Mouse (Mus musculus): ENCODE measurements at regions not wholly inside any gene's neighbourhood (a gene's known extent, or its start where the extent isn't known, plus 50 kb on each side); places are given as distances from the start of the nearest gene placed in this dataset.

DNA sequence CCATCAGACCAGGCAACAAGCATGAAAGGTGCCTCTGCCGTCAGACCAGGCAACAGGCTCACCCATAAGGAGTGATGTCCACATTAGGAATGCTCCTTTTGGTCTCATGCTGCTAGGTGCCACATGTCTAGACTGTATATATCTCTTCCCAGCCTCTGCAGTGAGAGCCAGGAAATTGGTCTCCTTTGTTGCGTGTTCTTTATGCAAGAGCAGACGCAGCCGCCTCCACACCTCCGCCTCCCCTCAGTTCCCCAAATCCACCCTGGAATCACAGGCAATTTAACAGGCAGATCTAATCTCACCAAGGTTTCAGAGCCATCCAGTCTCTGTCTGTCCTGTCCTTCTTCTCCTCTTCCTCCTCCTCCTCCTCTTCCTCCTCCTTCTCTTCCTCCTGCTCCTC, 207.0 kb downstream of the CK137956 start:
- peak in 1 of 2 experiments; percentile 8 for DNase-seq (ENCODE audit: extremely low spot score in 1 of 2, low spot score in 1 of 2)

DNA sequence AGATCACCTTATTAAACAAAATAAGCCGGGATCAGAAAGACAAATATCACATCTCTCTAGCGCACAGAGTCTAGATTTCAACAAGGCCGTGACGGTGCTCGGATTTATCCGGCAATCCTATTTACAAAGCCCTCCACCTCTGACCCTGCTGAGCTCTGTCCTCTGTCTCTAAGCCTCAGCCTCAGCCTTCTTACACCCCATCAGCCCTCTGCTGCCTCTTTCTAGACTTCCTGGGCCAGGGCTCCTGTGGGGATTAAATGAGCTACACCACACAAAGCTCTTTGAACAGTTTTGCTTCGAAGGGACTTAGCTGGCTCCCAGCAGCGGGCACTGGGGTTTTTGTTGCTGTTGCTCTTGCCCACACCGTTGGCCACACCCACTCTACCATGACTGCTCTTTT, 211.8 kb downstream of the CK137956 start:
- no peak for DNase-seq (ENCODE audit: extremely low spot score in 1 of 2, low spot score in 1 of 2)

DNA sequence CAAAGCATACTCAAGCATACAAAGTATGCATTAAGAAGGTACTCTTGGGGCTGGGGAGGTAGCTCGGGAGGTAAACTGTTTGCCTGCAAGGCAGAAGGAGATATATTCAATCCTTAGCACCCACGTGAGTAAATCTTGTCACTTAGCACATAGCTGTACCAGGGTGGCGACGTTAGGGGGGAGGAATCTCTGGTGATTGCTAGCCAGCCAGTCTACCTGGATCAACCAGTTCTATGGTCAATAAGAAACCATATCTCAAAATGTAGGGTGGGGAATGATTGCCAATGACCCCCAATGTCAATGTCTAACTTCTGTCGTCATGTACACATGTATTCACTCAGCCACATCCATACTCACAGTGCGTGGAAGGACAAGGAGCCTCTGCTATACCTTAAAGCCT, 214.5 kb downstream of the CK137956 start:
- DNase-seq (ENCODE audit: extremely low spot score in 1 of 2, low spot score in 1 of 2): no peak

DNA sequence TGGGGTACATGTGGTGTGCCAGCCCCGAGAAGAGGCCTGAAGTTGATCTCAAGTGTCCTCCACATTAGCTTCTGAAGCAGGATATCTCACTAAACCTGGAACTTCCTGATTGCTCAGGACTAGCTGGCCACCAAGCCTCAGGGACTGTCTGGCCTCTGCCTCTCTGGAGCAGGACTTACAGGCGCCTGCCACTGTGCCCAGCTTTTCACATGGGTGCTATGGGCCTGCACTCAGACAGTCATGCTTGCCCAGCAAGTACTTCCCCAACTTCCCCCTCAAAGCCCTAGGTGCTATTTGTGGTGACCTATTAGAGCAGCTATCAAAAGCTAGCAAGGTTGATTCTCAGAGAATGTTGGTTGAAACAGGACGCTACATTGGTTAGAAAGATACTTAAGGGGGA, 220.0 kb downstream of the CK137956 start:
- no peak for DNase-seq (ENCODE audit: extremely low spot score in 1 of 2, low spot score in 1 of 2)

DNA sequence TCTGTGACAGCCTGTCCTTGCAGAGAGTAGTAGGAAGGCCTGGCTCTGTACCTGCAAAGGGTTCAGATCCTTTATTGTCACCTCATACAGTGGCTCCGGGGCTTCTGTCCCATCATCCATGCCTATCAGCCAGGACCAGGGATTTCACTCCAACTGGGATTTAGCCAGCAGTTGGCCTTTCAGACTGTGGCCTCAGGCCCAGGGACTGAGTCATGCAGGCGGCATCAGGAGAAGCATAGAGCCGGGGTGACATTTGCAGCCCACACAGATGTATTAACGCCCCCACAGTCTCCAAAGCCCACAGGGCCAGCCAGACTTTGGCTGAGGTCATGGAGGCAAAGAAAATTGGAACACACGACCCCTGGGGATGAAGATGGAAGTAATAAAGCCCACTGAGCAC, 222.9 kb downstream of the CK137956 start:
- DNase-seq (ENCODE audit: extremely low spot score in 1 of 2, low spot score in 1 of 2): no peak

DNA sequence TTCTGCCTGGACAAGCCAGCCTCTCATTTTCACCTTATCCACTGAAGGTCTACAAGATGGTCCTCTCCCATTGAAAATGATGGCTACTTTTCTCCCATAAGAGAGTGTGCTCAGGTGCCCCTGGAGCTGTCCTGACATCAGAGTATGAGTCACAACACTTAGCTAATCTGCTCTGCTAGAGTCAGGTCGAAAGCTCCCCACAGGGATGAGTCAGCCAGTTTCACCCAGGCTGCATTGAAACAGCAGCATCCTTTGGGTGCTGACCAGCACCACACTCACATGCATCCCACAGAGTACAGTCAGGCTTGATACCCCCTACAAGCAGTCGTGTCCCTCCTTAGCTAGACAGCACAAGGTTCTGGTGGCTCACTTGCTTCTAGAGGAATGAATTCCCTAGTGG, 234.0 kb downstream of the CK137956 start:
- no peak for DNase-seq (ENCODE audit: extremely low spot score in 1 of 2, low spot score in 1 of 2)

DNA sequence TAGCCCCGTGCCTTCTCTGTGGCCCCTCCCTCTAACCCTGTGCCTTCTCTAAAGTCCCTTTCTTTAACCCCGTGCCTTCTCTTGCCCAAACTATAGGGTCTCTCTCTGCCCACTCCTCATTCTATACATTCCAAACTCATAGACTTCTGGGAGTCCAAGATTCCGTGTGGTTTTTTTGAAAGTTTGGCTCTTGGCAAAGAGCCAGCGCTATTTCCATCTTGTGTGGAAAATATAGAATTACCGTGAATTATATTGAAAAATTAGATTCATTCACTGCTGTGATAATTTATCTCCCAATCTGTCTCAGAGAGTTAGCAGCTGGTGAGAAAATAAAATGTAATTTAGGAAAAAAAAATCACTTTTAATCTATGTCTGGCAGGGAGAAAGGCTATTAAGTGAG, 234.6 kb downstream of the CK137956 start:
- DNase-seq (ENCODE audit: extremely low spot score in 1 of 2, low spot score in 1 of 2): no peak

DNA sequence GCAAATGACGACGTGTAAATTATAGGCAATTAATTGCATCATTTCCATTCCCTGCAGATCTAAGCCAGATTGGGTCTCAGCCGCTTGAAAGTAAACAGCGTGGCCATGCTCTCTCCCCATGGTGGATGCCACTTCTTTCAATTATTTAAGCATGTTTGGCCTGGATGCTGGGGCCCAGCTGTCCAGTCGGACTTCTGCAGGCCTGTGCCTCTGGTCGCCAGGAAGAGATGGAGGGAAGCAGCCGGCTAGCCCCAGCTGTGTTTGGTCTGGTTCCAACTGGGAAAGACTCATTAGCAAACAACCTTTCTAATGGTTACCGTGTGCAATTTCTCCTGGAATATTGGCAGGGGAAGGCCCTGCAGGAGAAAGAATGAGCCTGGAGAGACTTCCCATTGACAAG, 236.1 kb downstream of the CK137956 start:
- DNase-seq (ENCODE audit: extremely low spot score in 1 of 2, low spot score in 1 of 2): no peak

DNA sequence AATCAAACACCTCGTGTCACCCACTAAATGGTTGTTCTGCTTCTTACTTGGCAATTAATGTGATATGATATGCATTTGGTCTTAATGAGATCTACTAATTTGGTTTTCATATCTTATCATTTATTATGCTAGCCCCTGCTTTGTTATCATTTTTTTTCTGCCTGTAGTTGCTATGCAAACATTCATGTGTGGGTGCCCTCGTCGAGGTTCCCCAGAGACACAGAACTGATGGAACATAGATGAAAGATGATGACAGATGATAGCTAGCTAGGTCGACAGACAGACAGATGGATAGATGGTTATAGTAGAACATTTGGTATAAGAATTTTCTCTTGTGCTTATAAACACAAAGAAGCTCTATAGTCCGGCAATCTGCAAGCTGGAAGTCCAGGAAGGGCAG, 252.1 kb downstream of the CK137956 start:
- DNase-seq (ENCODE audit: extremely low spot score in 1 of 2, low spot score in 1 of 2): no peak

DNA sequence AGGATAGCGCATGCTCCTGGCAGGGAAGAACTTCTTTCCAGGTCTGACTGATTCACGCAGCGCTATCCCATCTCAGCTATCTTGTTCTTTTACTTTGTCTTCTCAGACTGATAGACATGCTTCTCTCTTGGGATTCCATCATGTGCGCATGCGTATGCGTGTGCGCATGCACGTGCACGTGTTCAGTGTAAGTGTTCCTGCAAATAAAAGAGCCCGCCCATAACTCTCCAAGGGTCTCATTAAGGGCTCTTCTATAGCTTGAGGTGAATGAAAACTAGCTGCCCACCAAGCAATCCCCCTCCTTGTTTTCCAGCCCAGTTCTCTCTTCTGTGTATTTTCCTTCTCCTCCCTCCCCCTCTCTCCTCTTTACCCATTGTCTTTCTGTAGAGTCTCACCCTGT, 258.5 kb downstream of the CK137956 start:
- no peak for DNase-seq (ENCODE audit: extremely low spot score in 1 of 2, low spot score in 1 of 2)

DNA sequence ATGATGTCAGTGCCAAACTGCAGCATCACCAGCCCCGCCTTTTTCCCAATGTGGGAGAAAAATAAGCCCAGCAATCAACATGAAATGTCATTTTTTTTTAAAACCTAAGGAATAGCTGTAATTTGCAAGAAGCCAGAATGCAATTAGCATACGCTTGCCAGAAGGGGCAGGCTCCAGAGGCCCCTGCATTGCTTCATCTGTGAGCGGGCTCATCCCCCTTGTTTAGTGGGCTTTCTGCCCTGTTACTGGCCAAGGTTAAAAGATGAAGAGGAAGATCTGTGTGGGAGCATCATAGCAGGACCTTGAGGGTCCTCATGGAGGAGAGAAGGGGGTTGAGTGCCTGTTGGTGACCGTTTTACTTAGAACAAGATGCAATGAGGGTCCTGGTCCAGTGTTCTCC, 259.9 kb downstream of the CK137956 start:
- DNase-seq (ENCODE audit: extremely low spot score in 1 of 2, low spot score in 1 of 2): no peak

DNA sequence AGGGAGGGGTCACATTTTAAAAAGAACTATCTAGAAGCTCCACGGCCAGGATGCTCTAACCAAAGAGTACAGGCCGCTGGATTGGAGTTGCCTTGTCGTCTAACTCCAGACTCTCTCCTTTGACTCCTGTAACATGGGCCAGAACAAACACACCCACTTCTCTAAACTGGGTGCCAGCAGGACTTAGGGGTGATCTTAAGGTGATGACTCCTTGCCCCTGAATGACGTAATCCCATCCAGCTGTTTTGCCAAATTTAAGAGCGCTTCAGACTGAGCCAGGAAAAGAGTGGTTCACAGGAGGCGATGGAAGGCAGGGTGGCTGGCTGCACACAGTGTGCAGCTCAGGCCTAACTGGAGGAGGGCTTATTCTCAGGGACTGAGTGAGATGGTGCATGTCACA, 261.0 kb downstream of the CK137956 start:
- DNase-seq (ENCODE audit: extremely low spot score in 1 of 2, low spot score in 1 of 2): no peak

DNA sequence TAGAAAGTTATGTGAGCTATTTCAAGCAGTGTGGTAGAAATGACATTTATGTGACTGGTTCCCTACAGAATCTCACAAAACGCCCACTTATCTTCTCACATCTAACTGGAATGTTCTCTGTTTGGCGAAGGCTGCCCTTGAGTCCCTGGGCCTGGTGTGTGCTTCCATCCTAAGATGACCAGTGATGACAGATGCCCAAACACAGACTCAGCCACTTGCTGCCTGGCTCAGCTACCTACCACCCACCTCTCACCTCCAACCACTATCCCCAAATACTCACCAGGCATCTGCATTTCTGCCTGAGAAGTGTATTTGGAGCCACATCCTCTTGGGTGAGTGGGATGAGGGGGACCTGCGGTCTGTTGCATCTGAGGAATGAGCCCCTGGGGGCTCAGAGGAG, 262.6 kb downstream of the CK137956 start:
- DNase-seq (ENCODE audit: extremely low spot score in 1 of 2, low spot score in 1 of 2): no peak

DNA sequence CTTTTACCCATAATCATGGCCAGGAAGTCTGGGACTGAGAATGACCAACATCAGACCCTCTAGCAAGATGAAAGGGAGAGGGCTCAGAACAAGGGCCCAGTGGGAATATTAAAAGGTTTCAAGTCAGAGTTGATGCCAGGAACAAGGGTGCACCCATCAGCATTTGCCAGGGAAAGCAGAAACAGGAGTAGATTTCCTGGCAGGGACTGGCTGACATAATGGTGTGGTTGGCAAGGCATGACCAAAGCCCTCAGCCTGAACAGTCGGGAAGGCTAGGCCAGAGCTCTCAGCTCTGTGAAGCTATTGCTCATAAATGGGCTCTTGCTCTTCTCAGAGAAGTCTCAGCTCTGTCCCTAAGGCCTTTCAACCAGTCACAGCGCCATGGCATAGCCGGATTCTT, 263.6 kb downstream of the CK137956 start:
- DNase-seq (ENCODE audit: extremely low spot score in 1 of 2, low spot score in 1 of 2): no peak

DNA sequence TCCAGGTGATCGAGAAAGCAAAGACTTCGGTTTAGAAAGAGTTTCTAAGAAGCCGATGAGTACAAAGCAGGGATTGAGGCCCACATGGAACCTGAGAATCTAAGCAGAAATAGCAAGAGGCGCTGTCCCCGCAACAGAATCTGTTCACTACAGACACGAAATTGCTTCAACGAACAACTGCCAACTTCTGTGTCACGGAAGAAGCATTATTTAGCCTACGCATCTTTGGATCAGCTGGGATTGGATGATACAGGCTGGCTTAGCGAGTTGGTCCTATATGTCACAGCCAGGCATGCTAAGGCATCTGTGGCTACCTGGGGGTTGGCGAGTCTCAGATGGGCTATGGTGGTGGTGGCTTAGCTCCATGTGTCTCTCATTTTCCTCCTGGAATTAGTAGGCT, 269.1 kb downstream of the CK137956 start:
- no peak for DNase-seq (ENCODE audit: extremely low spot score in 1 of 2, low spot score in 1 of 2)

DNA sequence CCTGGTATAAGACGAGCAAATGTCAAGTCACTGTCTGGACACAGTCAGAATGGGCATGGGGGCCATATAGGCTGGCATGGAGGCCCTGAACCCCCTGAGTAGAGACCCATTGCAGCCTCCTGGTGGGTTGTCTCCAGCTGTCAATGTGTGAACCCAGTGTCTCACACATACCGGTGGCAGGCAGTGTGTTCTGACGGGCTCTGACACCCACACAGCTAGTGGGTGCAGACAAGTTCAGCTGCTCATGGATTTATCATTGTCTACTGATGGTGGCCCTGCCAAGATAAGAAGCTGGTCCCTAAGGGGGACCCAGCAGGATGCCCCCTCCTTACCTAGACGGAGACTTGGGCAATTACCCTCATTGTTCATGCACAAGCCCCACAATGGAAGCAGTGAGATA, 280.8 kb downstream of the CK137956 start:
- DNase-seq (ENCODE audit: extremely low spot score in 1 of 2, low spot score in 1 of 2): no peak

DNA sequence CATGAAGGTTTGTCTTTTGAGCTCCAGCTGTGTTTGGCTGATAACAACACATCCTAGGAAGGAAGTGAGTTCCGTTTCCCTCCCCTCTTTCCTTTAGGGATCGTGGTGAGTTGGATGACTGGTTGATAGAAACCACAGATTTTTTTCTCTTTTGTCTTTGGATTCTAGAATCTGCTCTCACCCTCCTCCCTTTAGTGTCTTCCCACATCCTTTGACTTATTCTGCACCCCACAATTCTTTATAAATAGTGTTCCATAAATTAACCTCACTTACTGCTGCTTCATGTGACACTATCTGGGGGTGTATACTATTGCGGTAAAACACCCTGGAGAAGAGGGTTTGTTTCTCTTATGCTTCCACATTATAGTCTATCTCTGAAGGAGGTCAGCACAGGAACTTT, 285.7 kb downstream of the CK137956 start:
- no peak for DNase-seq (ENCODE audit: extremely low spot score in 1 of 2, low spot score in 1 of 2)

DNA sequence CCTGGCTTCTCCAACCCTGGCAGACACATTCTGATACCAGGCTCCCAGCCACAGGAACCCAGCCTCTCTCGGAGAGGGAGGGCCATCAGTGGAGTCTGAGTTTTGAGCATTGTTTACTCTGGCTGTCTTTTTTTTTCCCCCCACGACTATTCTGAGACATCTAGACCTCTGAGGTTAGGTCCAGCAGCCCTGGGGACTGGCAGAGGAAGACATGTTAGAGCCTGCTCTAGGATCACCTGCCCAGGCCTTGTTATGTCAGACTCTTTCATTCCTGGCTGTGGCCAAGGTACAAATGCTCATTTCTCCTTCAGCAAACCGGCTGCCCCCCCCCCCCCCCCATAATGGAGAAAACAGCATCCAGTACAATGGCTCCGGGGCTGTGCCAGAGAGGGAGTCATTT, 291.4 kb downstream of the CK137956 start:
- no peak for DNase-seq (ENCODE audit: extremely low spot score in 1 of 2, low spot score in 1 of 2)

DNA sequence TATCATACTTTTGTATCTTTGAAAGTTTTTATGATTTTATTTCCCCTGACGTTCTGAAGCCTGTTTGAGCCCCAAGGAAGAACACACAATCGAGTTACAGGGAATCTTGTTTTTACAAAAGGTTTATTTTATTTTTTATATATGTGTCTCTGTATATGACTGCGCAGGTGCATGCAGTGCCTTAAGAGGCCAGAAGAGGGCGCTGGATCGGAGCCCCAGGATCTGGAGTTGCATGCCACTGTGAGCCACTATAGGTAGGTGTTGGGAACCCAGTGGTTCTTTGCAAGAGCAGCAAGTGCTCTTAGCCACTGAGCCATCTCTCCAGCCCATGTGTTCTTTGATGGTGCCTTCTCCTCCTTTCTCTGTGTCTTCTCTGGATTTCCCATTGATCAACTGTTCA, 292.3 kb downstream of the CK137956 start:
- no peak for DNase-seq (ENCODE audit: extremely low spot score in 1 of 2, low spot score in 1 of 2)

DNA sequence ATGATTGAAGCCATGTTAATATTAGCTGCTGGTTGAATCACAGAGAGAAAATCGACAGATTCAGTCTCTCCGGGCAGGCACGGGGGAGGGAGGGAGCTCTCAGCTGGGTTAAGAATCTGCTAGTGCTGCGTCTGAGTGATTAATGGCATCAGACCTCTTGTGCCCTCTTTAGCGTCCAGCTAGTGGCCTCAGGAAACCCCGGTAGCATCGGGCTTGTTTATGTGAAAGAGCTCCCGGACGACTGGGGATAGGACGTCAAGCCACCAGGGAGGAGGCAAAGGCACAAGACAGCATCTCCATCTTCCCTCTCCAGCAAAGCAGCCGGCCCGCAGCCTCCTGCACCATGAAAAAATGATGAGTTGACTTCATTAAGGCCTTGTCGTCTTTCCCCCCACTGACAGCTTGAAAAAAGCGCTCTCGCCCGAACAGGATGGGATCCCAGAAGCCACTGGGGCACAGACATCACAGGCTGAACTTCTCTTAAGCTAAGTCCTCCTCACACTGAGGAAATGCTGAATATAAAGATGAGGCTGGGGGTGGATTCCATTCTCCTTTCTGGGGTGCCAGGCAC, 294.9 kb downstream of the CK137956 start:
- no peak for DNase-seq (ENCODE audit: extremely low spot score in 1 of 2, low spot score in 1 of 2)

DNA sequence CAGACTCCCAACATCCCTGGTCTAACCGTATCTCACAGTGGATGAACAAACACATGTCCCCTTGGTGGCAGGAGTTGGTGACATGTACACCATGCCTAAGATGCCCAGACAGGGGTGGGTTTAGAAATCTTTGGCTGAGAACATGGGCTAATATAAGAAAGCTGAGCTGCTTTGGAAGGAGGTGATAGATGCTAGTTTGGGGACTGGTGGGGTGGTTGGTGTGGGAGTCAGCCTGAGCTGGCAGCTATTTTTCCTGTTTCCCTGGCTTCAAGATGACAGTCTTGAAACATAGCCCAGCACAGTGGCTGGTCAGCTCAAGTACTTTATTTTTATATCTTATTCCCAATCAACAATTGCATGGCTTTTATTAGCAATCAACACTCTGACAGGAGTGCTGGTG, 302.0 kb upstream of the Gjb5 start:
- no peak for DNase-seq (ENCODE audit: extremely low spot score in 1 of 2, low spot score in 1 of 2)

DNA sequence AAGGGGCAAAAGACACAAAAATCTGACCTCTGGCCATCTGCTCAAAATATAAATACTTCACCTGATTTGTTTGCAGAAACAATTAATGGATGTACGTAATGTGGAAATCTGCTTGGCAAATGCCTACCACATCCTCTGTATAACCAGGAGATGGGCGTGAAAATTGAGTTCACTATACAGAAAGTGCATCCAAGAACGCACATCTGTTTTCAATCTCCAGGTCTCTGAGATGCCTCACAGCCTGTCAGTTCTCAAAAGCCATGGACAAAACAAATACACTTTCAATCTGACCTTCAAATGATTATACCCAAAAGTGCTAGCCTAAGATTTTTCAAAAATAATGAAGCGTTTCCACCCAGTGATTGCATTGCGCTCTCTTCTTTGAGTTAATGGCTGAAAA, 293.6 kb upstream of the Gjb5 start:
- no peak for DNase-seq (ENCODE audit: extremely low spot score in 1 of 2, low spot score in 1 of 2)

DNA sequence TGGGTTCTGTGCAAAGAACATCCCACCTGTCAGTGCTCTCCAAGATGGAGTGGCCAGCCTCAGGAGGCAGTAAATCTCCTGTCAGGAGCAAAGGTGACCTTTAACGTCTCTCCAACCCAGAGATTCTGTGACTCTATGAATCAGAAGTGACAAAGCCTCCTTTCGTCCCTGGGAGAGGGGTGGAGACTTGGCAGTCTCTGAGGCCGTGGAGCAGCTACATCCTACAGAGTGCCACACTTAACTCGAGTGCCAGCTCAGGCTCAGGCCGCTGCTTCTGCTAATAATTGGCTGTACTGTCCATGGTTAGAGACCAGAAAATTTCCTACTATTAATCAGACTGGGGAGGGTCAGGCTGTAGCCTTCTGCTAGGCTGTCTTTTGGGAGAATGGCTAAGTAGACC, 290.0 kb upstream of the Gjb5 start:
- DNase-seq (ENCODE audit: extremely low spot score in 1 of 2, low spot score in 1 of 2): no peak

Measured in layer of hippocampus, postnatal 25 days (tissue).